Mouse (Mus musculus) bone marrow, adult 2 months (tissue): Measurements from ENCODE around the gene Zbtb9. TPM values are rescaled to one million over a fixed set of nuclear protein-coding genes. Genes with fewer than 3 reads are reported as not detected.
A peak's percentile ranks its signal among the peaks of the same experiment; 100 is the strongest.

ENCODE experiments used
- H3K27ac ChIP-seq: fragments of 200-500 bp; 2 replicates; pipeline ENCODE4 v1.5.1; 2012; ENCODE audit warnings: low read depth, mild to moderate bottlenecking, control low read depth, inconsistent platforms, low read length; ENCODE audit not compliant: control insufficient read depth, poor library complexity, insufficient read depth
- H3K4me1 ChIP-seq: fragments of 200-500 bp; 2 replicates; pipeline ENCODE4 v1.6.1; 2011; ENCODE audit warnings: low read length; ENCODE audit not compliant: control insufficient read depth, insufficient read depth
- H3K4me3 ChIP-seq: fragments of 200-500 bp; replicated peaks from 2 replicates; pipeline ENCODE3; 2011; ENCODE audit warnings: mild to moderate bottlenecking, low read depth, low read length, control low read depth; ENCODE audit not compliant: control insufficient read depth
- CTCF ChIP-seq: fragments of 200-500 bp; IDR thresholded peaks from 2 replicates; pipeline ENCODE4 v1.5.1; 2011; ENCODE audit warnings: low read length, control low read depth; ENCODE audit not compliant: control insufficient read depth, insufficient read depth
- POLR2A ChIP-seq: fragments of 200-500 bp; IDR thresholded peaks from 2 replicates; pipeline ENCODE4 v1.6.1; 2011; ENCODE audit warnings: low read depth, mild to moderate bottlenecking, control low read depth, low read length, borderline replicate concordance; ENCODE audit not compliant: control insufficient read depth
- WGBS: fragments of 180-500 bp; shearing (Covaris S2); methylation state at CpG from one replicate; pipeline ENCODE4 v1.1.7; 2018; 5-methylcytosine and 5-hydroxymethylcytosine counted together
- polyA plus RNA-seq: library from polyadenylated mRNA; stranded (reverse); fragments of >200 nt; gene quantifications from 2 replicates; pipeline ENCODE4 v1.2.4, GENCODE M21; 2011; ENCODE audit warnings: low replicate concordance; ENCODE audit not compliant: missing spikeins, insufficient read depth, insufficient read length

The Zbtb9 gene
- polyA plus RNA-seq, 1 experiment = 10.2 TPM

DNA sequence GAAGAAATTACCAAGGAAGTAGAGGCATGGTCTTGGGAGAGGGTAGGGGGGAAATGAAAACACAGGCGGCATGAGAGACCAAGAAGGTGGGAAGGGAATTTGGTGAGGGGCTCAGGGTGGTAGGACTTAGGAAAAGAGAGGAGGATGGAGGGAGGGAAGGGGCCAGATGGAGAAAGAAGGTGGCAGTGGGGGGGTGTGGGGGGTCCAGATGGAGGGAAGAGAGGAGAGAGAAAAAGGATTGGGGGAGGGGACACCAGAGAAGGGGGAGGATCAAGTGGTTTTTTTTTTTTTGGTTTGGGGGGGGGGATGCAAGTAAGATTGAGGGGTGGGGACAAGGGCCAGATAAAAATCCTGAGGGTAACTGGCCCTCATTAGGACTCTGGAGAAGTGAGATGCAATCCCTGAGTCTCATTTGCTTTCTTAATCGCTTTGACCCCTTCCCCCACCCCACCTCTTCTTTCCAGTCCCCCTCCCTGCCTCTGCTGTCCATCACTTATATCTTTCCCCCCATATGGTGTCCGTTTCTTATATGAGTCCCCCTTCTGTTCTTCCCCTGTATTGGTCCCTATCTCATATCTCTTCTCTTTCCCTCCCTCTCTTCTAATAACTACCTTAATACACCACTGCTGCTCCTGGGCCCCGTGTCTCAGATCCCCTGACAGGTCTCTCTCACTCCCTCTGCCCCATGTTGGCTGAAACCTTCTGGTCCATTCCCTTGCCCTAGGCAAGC is 31.0 kb upstream of the Zbtb9 start:
- H3K4me3 ChIP-seq = no peak overlapping the region
- no peak overlapping the region for H3K27ac ChIP-seq
- WGBS = 39% methylated on average over 4 of the region's 4 CpGs
- H3K4me1 ChIP-seq = peaks cover 1% of the 10 kb centered on the region; the same call in 1 of the 2 replicates
- TF ChIP-seq POLR2A = no peak
- TF ChIP-seq CTCF = no peak

DNA sequence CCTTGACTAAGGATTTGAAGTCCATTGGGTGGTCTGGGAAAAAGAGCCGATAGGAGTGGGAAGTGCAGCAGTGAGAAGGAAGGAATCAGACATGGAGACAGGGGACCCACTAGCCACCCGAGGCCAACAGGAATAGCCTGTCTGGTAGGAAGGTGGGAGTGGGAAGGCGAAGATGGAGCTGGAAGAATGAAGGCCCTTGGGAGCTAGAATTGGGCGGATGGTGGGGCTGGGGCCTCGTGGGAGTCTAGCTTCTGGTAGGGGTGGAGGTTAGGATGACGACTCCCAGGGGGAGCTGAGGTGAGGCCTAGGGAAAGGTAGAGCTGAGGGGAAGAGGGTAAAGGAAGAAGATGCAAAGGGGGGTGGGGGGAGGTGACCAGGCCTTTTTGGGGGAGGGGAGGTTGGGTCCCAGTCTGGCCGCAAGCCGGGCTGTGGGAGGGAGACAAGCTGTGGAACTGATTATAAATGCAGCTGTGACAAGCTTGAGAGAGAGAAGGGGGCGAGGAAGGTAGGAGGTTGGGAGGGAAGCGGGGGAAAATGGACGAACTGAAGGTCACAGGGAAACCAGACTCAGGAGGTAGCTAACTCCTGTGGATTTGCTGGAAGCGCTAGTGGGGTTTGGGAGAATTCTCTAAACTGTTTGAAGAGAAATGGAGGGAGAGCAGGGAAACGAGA is 27.0 kb upstream of the Zbtb9 start:
- no peak overlapping the region for H3K27ac ChIP-seq
- H3K4me3 ChIP-seq = peak overlapping the region; percentile 25
- TF ChIP-seq CTCF (no peak), POLR2A (no peak)
- no peaks in the 10 kb centered on the region; the same call in 1 of the 2 replicates for H3K4me1 ChIP-seq
- WGBS = 45% methylated on average over 13 of the region's 13 CpGs

GRCm38 (mm10) chr17:26946567-26946966 is 26.4 kb upstream of the Zbtb9 start:
- Histone ChIP-seq H3K27ac (no peak overlapping the region), H3K4me3 (peak overlapping the region; percentile 25), H3K4me1 (peaks cover 1% of the 10 kb centered on the region; the same call in 1 of the 2 replicates)
- TF ChIP-seq CTCF (no peak), POLR2A (0 out of 2 replicates have a peak, but pooled peaks have one; percentile 37)
- 2% methylated on average over 37 of the region's 37 CpGs for WGBS

DNA sequence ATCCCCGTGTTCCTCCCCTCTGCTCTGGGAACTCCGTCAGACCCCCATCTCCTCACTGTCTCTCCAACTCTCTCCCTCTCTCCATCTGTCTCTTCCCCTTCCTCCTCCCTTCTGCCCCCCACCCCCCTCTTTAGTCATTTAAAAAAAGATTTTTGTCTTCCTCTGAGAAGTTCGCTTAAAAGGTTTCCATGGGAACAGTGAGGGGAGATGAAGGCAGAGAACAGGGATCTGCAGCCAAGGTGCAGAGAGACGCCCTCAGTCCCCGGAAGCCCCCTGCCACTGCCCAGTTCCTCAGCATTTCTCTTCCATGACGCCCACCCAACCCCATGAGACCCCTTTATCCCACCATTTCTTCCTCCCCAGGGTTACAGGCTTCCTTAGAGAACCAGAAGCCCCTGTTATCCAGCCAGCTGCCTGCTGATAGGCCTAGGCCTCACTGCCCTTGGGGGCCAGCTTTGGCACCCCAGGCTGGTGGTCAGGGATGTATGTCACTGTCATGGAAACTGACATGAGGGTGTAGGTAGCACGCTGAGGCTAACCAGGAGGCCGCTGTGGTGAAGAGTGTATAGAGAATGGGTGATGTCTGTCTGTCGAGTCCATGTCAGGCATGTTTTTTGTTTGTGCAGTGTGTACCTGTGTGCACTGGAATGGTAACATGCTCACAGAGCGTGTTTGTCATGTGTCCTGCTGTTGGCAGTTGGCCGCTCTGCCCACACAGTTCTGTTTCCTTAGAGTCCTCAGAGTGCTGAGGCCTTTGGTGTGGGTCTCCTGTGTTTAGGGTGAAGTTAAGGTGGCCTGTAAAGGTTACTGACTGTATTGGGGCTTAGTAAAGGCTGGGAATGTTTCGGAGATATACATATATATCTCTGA is 25.5 kb upstream of the Zbtb9 start:
- TF ChIP-seq CTCF = no peak
- TF ChIP-seq POLR2A = no peak
- 79% methylated on average over 12 of the region's 12 CpGs for WGBS
- H3K27ac ChIP-seq = no peak overlapping the region
- H3K4me1 ChIP-seq = peaks cover 1% of the 10 kb centered on the region; the same call in 1 of the 2 replicates
- no peak overlapping the region for H3K4me3 ChIP-seq

- peaks cover 1% of the 10 kb centered on the region; the same call in 1 of the 2 replicates for H3K4me1 ChIP-seq
- H3K27ac ChIP-seq = peak overlapping the region; percentile 4; the same call in 1 of the 2 replicates
- under 1% methylated on average over 67 of the region's 87 CpGs for WGBS
- peak overlapping the region; percentile 60 for H3K4me3 ChIP-seq
- TF ChIP-seq POLR2A = no peak
- TF ChIP-seq CTCF = no peak
Measured at GRCm38 (mm10) chr17:26948316-26949050, 24.5 kb upstream of the Zbtb9 start.

GRCm38 (mm10) chr17:26949051-26949577 is 23.9 kb upstream of the Zbtb9 start:
- H3K4me3 ChIP-seq = no peak overlapping the region
- WGBS = 22% methylated on average over 14 of the region's 14 CpGs
- TF ChIP-seq POLR2A (no peak), CTCF (no peak)
- no peak overlapping the region for H3K27ac ChIP-seq
- peaks cover 1% of the 10 kb centered on the region; the same call in 1 of the 2 replicates for H3K4me1 ChIP-seq

DNA sequence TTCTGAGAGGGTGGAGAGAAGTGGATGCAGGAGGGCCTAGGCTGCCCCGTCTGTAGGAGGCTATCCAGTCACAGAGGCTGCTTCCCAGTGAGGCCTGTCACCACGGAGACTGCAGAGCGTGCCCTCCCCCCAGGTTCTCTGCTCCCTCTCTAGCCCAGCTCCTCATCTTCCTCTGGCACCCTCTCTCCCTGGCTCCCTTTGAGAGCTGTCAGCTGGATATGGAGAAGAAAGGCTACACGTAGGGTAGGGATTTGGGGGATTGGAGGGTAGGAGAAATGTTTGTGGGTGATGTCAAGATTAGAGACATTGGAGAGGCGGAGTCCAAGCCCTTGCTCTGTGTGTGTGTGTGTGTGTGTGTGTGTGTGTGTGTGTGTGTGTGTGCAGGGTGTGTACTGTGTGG is 23.1 kb upstream of the Zbtb9 start:
- Histone ChIP-seq H3K4me1 (peaks cover 1% of the 10 kb centered on the region; the same call in 1 of the 2 replicates), H3K4me3 (no peak overlapping the region), H3K27ac (no peak overlapping the region)
- no peak for TF ChIP-seq POLR2A
- no peak for TF ChIP-seq CTCF
- 71% methylated on average over 5 of the region's 5 CpGs for WGBS
